Mouse (Mus musculus) brown adipose tissue, adult 24 weeks (tissue): ENCODE data around the gene Gm42715. TPM values are rescaled to one million over a fixed set of nuclear protein-coding genes. Genes with fewer than 3 reads are reported as not detected.

Experiments
- H3K27ac ChIP-seq: fragments of 200-500 bp; replicated peaks from 2 replicates; pipeline ENCODE4 v1.5.1; 2012; ENCODE audit warnings: low read depth, mild to moderate bottlenecking, low read length
- H3K4me1 ChIP-seq: fragments of 200-500 bp; 2 replicates; pipeline ENCODE4 v1.6.1; 2012; ENCODE audit warnings: low read length, mixed read lengths; ENCODE audit not compliant: control insufficient read depth, insufficient read depth, insufficient read length
- H3K4me3 ChIP-seq: fragments of 200-500 bp; 2 replicates; pipeline ENCODE4 v1.5.1; 2012; ENCODE audit warnings: low read depth, mild to moderate bottlenecking, low read length, moderate library complexity; ENCODE audit not compliant: insufficient read depth
- polyA plus RNA-seq: library from polyadenylated mRNA; stranded (reverse); fragments of >200 nt; gene quantifications from 2 replicates; pipeline ENCODE4 v1.2.4, GENCODE M21; 2012; ENCODE audit not compliant: missing spikeins, insufficient read depth, insufficient read length

The Gm42715 gene
- polyA plus RNA-seq, 1 experiment: 0.28 TPM

GRCm38 (mm10) chr7:127587196-127587595 lies 67.8 kb downstream of the Gm42715 start:
- H3K27ac ChIP-seq: no peak overlapping the region
- peaks cover 7% of the 10 kb centered on the region; the same call in 1 of the 2 replicates for H3K4me1 ChIP-seq
- no peak overlapping the region for H3K4me3 ChIP-seq

- Histone ChIP-seq H3K27ac (peak within 1 kb of the TSS; percentile 65), H3K4me1 (peaks cover 7% of the 10 kb centered on the region; the same call in 1 of the 2 replicates), H3K4me3 (peak within 1 kb of the TSS; percentile 80)
Measured at GRCm38 (mm10) chr7:127588011-127588871, 68.9 kb downstream of the Gm42715 start, which contains the start of the genes Ccdc189 and Rnf40. Gene Ccdc189 (minus strand): TSS chr7:127588595. Gene Rnf40 (plus strand): TSS chr7:127588767.

- peaks cover 7% of the 10 kb centered on the region; the same call in 1 of the 2 replicates for H3K4me1 ChIP-seq
- peak overlapping the region; percentile 80 for H3K4me3 ChIP-seq
- peak overlapping the region; percentile 65 for H3K27ac ChIP-seq
Measured at GRCm38 (mm10) chr7:127588901-127589300, 69.5 kb downstream of the Gm42715 start.

GRCm38 (mm10) chr7:127589637-127590036 lies 70.3 kb downstream of the Gm42715 start:
- Histone ChIP-seq H3K4me1 (peaks cover 7% of the 10 kb centered on the region; the same call in 1 of the 2 replicates), H3K4me3 (peak overlapping the region; percentile 80), H3K27ac (no peak overlapping the region)

DNA sequence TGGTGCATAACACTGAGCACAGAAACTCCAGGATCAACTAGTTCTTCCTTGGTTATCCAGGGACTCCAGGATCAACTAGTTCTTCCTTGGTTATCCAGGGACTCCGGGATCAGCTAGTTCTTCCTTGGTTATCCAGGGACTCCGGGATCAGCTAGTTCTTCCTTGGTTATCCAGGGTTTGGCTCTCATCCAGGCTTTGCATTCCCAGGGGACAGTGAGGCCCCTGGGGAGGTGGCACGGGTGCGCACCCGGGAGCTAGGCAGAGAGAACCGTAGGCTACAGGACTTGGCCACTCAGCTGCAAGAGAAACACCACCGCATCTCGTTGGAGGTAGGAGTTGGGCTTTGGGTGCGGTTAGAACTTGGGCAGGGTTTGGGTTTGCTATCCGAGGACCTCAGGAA lies 71.7 kb downstream of the Gm42715 start:
- H3K4me1 ChIP-seq: peaks cover 7% of the 10 kb centered on the region; the same call in 1 of the 2 replicates
- no peak overlapping the region for H3K4me3 ChIP-seq

DNA sequence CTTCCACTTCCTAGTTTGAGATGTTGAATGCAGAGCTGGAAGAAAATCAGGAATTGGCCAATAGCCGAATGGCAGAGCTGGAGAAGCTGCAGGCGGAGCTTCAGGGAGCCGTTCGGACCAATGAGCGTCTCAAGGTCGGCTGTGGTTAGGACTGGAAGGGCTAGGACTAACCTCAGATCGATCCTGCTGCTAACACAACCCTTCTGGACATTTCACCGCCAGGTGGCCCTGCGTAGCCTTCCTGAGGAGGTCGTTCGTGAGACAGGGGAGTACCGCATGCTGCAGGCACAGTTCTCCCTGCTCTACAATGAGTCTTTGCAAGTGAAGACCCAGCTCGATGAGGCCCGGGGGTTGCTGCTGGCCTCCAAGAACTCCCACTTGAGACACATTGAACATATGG lies 73.2 kb downstream of the Gm42715 start:
- no peak overlapping the region for H3K4me3 ChIP-seq
- H3K27ac ChIP-seq: no peak overlapping the region
- H3K4me1 ChIP-seq: peaks cover 7% of the 10 kb centered on the region; the same call in 1 of the 2 replicates

More for the DNA sequence above, 71.7 kb downstream of the Gm42715 start:
- H3K27ac ChIP-seq: no peak overlapping the region

GRCm38 (mm10) chr7:127596747-127597146 lies 77.4 kb downstream of the Gm42715 start:
- H3K4me1 ChIP-seq: no peaks in the 10 kb centered on the region
- H3K4me3 ChIP-seq: no peak overlapping the region
- no peak overlapping the region for H3K27ac ChIP-seq

DNA sequence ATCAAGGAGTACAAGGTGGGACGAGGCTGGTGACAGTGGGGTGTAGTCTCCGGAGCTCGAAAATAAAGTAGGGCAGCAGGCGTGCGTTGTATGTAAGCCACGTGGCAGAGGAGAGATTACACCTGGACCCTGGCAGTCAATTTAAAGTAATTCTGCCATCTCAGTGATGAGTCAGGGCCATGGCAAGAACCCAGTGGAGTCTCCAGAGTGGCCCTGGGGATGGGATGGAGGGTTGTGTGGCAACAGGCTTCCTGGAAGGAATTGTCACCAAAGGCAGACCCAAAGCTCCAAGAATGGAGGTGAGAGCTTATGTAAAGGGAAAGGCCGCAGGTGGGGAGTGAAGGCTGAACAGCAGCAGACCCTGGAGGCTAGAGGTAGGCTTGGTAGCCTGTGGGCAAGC lies 81.2 kb downstream of the Gm42715 start:
- H3K4me1 ChIP-seq: no peaks in the 10 kb centered on the region
- H3K4me3 ChIP-seq: no peak overlapping the region
- no peak overlapping the region for H3K27ac ChIP-seq

GRCm38 (mm10) chr7:127601735-127602134 lies 82.4 kb downstream of the Gm42715 start:
- H3K27ac ChIP-seq: no peak overlapping the region
- H3K4me3 ChIP-seq: no peak overlapping the region
- no peaks in the 10 kb centered on the region for H3K4me1 ChIP-seq

DNA sequence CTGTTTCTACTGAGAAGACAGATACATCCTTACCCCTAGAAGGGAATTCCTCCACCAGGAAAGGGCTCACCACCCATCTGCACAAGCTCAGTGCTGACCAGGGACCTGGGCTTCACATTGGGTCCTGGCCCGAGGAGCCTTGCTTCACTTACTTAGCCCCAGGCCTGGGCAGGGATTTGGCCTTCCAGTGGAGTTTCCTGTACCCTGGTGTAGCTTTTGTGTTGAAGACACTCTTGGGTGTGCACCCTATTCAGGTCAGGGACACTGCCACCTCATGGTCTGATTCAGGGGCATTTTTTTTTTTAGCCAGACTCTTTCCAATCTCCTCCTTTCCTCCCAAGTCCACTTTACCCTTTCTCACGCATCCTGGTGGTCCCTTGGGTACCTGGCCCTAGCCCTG lies 83.5 kb downstream of the Gm42715 start:
- H3K4me3 ChIP-seq: no peak overlapping the region
- H3K27ac ChIP-seq: no peak overlapping the region
- H3K4me1 ChIP-seq: no peaks in the 10 kb centered on the region

- no peaks in the 10 kb centered on the region for H3K4me1 ChIP-seq
- no peak overlapping the region for H3K4me3 ChIP-seq
- H3K27ac ChIP-seq: no peak overlapping the region
Measured at GRCm38 (mm10) chr7:127604256-127604655, 84.9 kb downstream of the Gm42715 start.

DNA sequence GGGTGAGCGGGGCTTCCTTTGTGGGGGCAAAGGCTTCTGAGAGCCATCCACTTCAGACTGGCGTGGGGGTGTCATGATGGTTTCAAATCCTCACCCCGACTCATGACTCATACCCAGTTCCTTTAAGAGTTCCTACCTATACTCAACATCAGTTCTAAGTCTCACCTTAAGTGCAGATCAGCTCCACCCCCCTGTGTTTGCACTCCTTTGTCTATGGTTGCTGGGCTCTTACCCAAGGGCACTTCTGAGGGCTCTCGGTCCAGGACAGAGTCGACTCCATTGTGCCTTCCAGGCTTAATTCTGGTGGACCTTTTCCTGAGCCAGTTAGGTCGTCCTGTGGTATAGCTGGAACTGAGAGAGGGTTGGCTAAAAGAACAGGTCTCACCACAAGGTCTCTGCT lies 87.8 kb downstream of the Gm42715 start:
- Histone ChIP-seq H3K4me1 (no peaks in the 10 kb centered on the region), H3K27ac (no peak overlapping the region), H3K4me3 (no peak overlapping the region)

GRCm38 (mm10) chr7:127611011-127611410 lies 91.6 kb downstream of the Gm42715 start:
- H3K27ac ChIP-seq: no peak overlapping the region
- H3K4me3 ChIP-seq: no peak overlapping the region
- H3K4me1 ChIP-seq: peaks cover 7% of the 10 kb centered on the region; the same call in 1 of the 2 replicates

DNA sequence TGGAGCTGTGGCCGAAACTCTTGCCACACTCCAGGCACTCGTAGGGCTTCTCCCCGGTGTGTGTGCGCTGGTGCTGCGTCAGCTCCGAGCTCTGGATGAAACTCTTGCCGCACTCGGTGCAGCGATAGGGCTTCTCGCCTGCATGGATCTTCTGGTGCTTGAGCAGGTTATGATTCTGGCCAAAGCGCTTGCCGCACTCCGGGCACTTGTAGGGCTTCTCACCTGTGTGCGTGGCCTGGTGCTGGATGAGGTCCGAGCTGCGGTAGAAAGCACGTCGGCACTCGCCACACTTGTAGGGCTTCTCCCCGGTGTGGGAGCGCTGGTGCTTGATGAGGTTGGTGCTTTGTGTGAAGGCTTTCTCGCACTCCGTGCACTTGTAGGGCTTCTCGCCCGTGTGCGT lies 92.2 kb downstream of the Gm42715 start:
- H3K4me3 ChIP-seq: no peak overlapping the region
- H3K4me1 ChIP-seq: peaks cover 7% of the 10 kb centered on the region; the same call in 1 of the 2 replicates
- H3K27ac ChIP-seq: no peak overlapping the region

- Histone ChIP-seq H3K27ac (0 out of 2 replicates have a peak overlapping the region, but pooled peaks have one; percentile 6), H3K4me1 (peaks cover 7% of the 10 kb centered on the region; the same call in 1 of the 2 replicates), H3K4me3 (peak overlapping the region; percentile 95)
Measured at GRCm38 (mm10) chr7:127613501-127613900, 94.1 kb downstream of the Gm42715 start.
